Mouse (Mus musculus): ENCODE measurements around the gene Smap2. TPM values are rescaled to one million over a fixed set of nuclear protein-coding genes. Genes with fewer than 3 reads are reported as not detected.

Smap2 gene
- polyA plus RNA-seq, 1 experiment from 2014 or later: 15.9 TPM

- WGBS (ENCODE audit: insufficient replicate concordance): 48% methylated on average over 14 of the region's 14 CpGs
- Histone ChIP-seq H3K27ac (replicated peaks) (no peak overlapping the region), H3K9me3 (replicated peaks) (no peaks in the 10 kb centered on the region), H3K4me2 (peak overlapping the region; percentile 57; the same call in 1 of the 2 replicates), H3K9ac (no peak overlapping the region), H3K36me3 (replicated peaks) (no peaks in the 10 kb centered on the region), H3K4me3 (replicated peaks) (no peak overlapping the region; the same call in 1 of the 2 replicates), H3K27me3 (peaks cover 40% of the 10 kb centered on the region), H3K4me1 (replicated peaks) (0 out of 2 replicates have a peak, but pooled peaks cover 5% of the 10 kb centered on the region)
- no peak for ATAC-seq (ENCODE audit: insufficient read depth)
These were observed 23.3 kb upstream of the Smap2 start for GRCm38 (mm10) chr4:121040323-121040722.

GRCm38 (mm10) chr4:121039331-121040115, 22.5 kb upstream of the Smap2 start, which contains the start of gene Col9a2:
Gene Col9a2 (plus strand): TSS chr4:121039385.
- 5% methylated on average over 46 of the region's 46 CpGs for WGBS (ENCODE audit: insufficient replicate concordance)
- H3K4me2 ChIP-seq: peak within 1 kb of the TSS; percentile 57
- no peak for ATAC-seq (ENCODE audit: insufficient read depth)
- peaks cover 40% of the 10 kb centered on the region for H3K27me3 ChIP-seq
- 0 out of 2 replicates have a peak, but pooled peaks cover 5% of the 10 kb centered on the region for H3K4me1 ChIP-seq (replicated peaks)
- H3K36me3 ChIP-seq (replicated peaks): no peaks in the 10 kb centered on the region
- H3K9me3 ChIP-seq (replicated peaks): no peaks in the 10 kb centered on the region
- H3K4me3 ChIP-seq (replicated peaks): peak within 1 kb of the TSS; percentile 31
- H3K9ac ChIP-seq: no peak within 1 kb of the TSS
- no peak within 1 kb of the TSS for H3K27ac ChIP-seq (replicated peaks)

GRCm38 (mm10) chr4:121033006-121033405, 16.0 kb upstream of the Smap2 start:
- 70% methylated on average over 2 of the region's 2 CpGs for WGBS (ENCODE audit: insufficient replicate concordance)

GRCm38 (mm10) chr4:121031440-121031839, 14.4 kb upstream of the Smap2 start:
- Histone ChIP-seq H3K4me1 (replicated peaks) (peaks cover 5% of the 10 kb centered on the region; the same call in 1 of the 2 replicates), H3K27ac (replicated peaks) (no peak overlapping the region), H3K4me2 (no peak overlapping the region), H3K4me3 (replicated peaks) (no peak overlapping the region), H3K27me3 (no peaks in the 10 kb centered on the region), H3K36me3 (replicated peaks) (no peaks in the 10 kb centered on the region), H3K9ac (no peak overlapping the region), H3K9me3 (replicated peaks) (no peaks in the 10 kb centered on the region)
- WGBS (ENCODE audit: insufficient replicate concordance): 44% methylated on average over 4 of the region's 4 CpGs
- no peak for ATAC-seq (ENCODE audit: insufficient read depth)

More at GRCm38 (mm10) chr4:121033006-121033405, 16.0 kb upstream of the Smap2 start:
- H3K27me3 ChIP-seq: peaks cover 5% of the 10 kb centered on the region
- H3K9me3 ChIP-seq (replicated peaks): no peaks in the 10 kb centered on the region
- H3K4me2 ChIP-seq: no peak overlapping the region
- H3K9ac ChIP-seq: no peak overlapping the region
- H3K4me1 ChIP-seq (replicated peaks): 0 out of 2 replicates have a peak, but pooled peaks cover 3% of the 10 kb centered on the region
- no peak for ATAC-seq (ENCODE audit: insufficient read depth)
- no peak overlapping the region for H3K4me3 ChIP-seq (replicated peaks)
- no peaks in the 10 kb centered on the region for H3K36me3 ChIP-seq (replicated peaks)
- no peak overlapping the region for H3K27ac ChIP-seq (replicated peaks)

GRCm38 (mm10) chr4:121029632-121030031, 12.6 kb upstream of the Smap2 start:
- H3K36me3 ChIP-seq (replicated peaks): no peaks in the 10 kb centered on the region
- H3K27ac ChIP-seq (replicated peaks): no peak overlapping the region
- no peak overlapping the region for H3K9ac ChIP-seq
- H3K4me1 ChIP-seq (replicated peaks): peaks cover 17% of the 10 kb centered on the region; the same call in 1 of the 2 replicates
- ATAC-seq (ENCODE audit: insufficient read depth): no peak
- 61% methylated on average over 3 of the region's 3 CpGs for WGBS (ENCODE audit: insufficient replicate concordance)
- no peak overlapping the region for H3K4me2 ChIP-seq
- no peaks in the 10 kb centered on the region for H3K9me3 ChIP-seq (replicated peaks)
- H3K27me3 ChIP-seq: no peaks in the 10 kb centered on the region
- H3K4me3 ChIP-seq (replicated peaks): no peak overlapping the region

GRCm38 (mm10) chr4:121028659-121029392, 11.8 kb upstream of the Smap2 start:
- H3K36me3 ChIP-seq (replicated peaks): no peaks in the 10 kb centered on the region
- no peak overlapping the region for H3K4me2 ChIP-seq
- no peak overlapping the region for H3K9ac ChIP-seq
- no peaks in the 10 kb centered on the region for H3K9me3 ChIP-seq (replicated peaks)
- H3K27ac ChIP-seq (replicated peaks): no peak overlapping the region
- no peak for ATAC-seq (ENCODE audit: insufficient read depth)
- H3K4me1 ChIP-seq (replicated peaks): peaks cover 20% of the 10 kb centered on the region; the same call in 1 of the 2 replicates
- no peaks in the 10 kb centered on the region for H3K27me3 ChIP-seq
- no peak overlapping the region for H3K4me3 ChIP-seq (replicated peaks)
- 31% methylated on average over 14 of the region's 14 CpGs for WGBS (ENCODE audit: insufficient replicate concordance)

GRCm38 (mm10) chr4:121028146-121028545, 11.1 kb upstream of the Smap2 start:
- no peak for ATAC-seq (ENCODE audit: insufficient read depth)
- Histone ChIP-seq H3K9ac (no peak overlapping the region), H3K27me3 (no peaks in the 10 kb centered on the region), H3K4me3 (replicated peaks) (no peak overlapping the region), H3K4me2 (no peak overlapping the region), H3K9me3 (replicated peaks) (no peaks in the 10 kb centered on the region), H3K36me3 (replicated peaks) (no peaks in the 10 kb centered on the region), H3K4me1 (replicated peaks) (peaks cover 20% of the 10 kb centered on the region; the same call in 1 of the 2 replicates), H3K27ac (replicated peaks) (no peak overlapping the region)
- 49% methylated on average over 1 of the region's 1 CpGs for whole genome bisulfite sequencing (ENCODE audit: insufficient replicate concordance)

- 25% methylated on average over 2 of the region's 2 CpGs for WGBS (ENCODE audit: insufficient replicate concordance)
- H3K36me3 ChIP-seq (replicated peaks): no peaks in the 10 kb centered on the region
- H3K4me2 ChIP-seq: no peak overlapping the region
- no peak overlapping the region for H3K4me3 ChIP-seq (replicated peaks)
- H3K27ac ChIP-seq (replicated peaks): no peak overlapping the region
- peak; percentile 49 for ATAC-seq (ENCODE audit: insufficient read depth)
- H3K4me1 ChIP-seq (replicated peaks): peaks cover 33% of the 10 kb centered on the region
- 0 out of 2 replicates have a peak, but pooled peaks cover 4% of the 10 kb centered on the region for H3K27me3 ChIP-seq
- no peak overlapping the region for H3K9ac ChIP-seq
- no peaks in the 10 kb centered on the region for H3K9me3 ChIP-seq (replicated peaks)
These were observed 8.6 kb upstream of the Smap2 start for GRCm38 (mm10) chr4:121025681-121026080.

GRCm38 (mm10) chr4:121023941-121024340, 6.9 kb upstream of the Smap2 start:
- Histone ChIP-seq H3K4me1 (replicated peaks) (peaks cover 37% of the 10 kb centered on the region), H3K9me3 (replicated peaks) (no peaks in the 10 kb centered on the region), H3K27me3 (0 out of 2 replicates have a peak, but pooled peaks cover 4% of the 10 kb centered on the region), H3K9ac (no peak overlapping the region), H3K4me3 (replicated peaks) (no peak overlapping the region), H3K36me3 (replicated peaks) (no peaks in the 10 kb centered on the region), H3K27ac (replicated peaks) (peak overlapping the region; percentile 16; the same call in 1 of the 2 replicates), H3K4me2 (no peak overlapping the region)
- ATAC-seq (ENCODE audit: insufficient read depth): peak; percentile 33; the same call in 1 of the 2 replicates
- 53% methylated on average over 2 of the region's 2 CpGs for WGBS (ENCODE audit: insufficient replicate concordance)

- H3K9me3 ChIP-seq (replicated peaks): no peaks in the 10 kb centered on the region
- no peak overlapping the region for H3K4me3 ChIP-seq (replicated peaks)
- no peak overlapping the region for H3K9ac ChIP-seq
- H3K36me3 ChIP-seq (replicated peaks): no peaks in the 10 kb centered on the region
- no peak overlapping the region for H3K27ac ChIP-seq (replicated peaks)
- H3K4me2 ChIP-seq: no peak overlapping the region
- 59% methylated on average over 7 of the region's 7 CpGs for WGBS (ENCODE audit: insufficient replicate concordance)
- peaks cover 35% of the 10 kb centered on the region for H3K4me1 ChIP-seq (replicated peaks)
- no peak for ATAC-seq (ENCODE audit: insufficient read depth)
- H3K27me3 ChIP-seq: 0 out of 2 replicates have a peak, but pooled peaks cover 4% of the 10 kb centered on the region
These were observed 6.4 kb upstream of the Smap2 start for GRCm38 (mm10) chr4:121023464-121023863.

- H3K36me3 ChIP-seq (replicated peaks): no peaks in the 10 kb centered on the region
- 0 out of 2 replicates have a peak, but pooled peaks cover 4% of the 10 kb centered on the region for H3K27me3 ChIP-seq
- no peak overlapping the region for H3K4me3 ChIP-seq (replicated peaks)
- H3K4me2 ChIP-seq: no peak overlapping the region
- no peak for ATAC-seq (ENCODE audit: insufficient read depth)
- no peak overlapping the region for H3K9ac ChIP-seq
- H3K4me1 ChIP-seq (replicated peaks): peaks cover 43% of the 10 kb centered on the region
- no peak overlapping the region for H3K27ac ChIP-seq (replicated peaks)
- no peaks in the 10 kb centered on the region for H3K9me3 ChIP-seq (replicated peaks)
These were observed 4.9 kb upstream of the Smap2 start for GRCm38 (mm10) chr4:121021911-121022310.

Data from liver, embryonic 15.5 days (tissue).